Mouse (Mus musculus) liver, embryonic 13.5 days (tissue): ENCODE data around the gene Lhfpl4. TPM values are rescaled to one million over a fixed set of nuclear protein-coding genes. Genes with fewer than 3 reads are reported as not detected.

ENCODE experiments used
- ATAC-seq: fragments of 200-750 bp; cut with Nextera tagmentation; 2 replicates; pipeline ENCODE4 v1.8.0; 2017; ENCODE audit warnings: low read depth, mild to moderate bottlenecking, moderate number of reproducible peaks, moderate library complexity
- DNase-seq: peaks from one replicate; pipeline ENCODE4 v3.0.0; 2022
- H3K27ac ChIP-seq: fragments of 300-500 bp; sonication (generic); 2 replicates; pipeline ENCODE4 v1.5.1; 2015; ENCODE audit warnings: moderate library complexity, mild to moderate bottlenecking, inconsistent platforms
- H3K27me3 ChIP-seq: fragments of 300-500 bp; sonication (generic); 2 replicates; pipeline ENCODE4 v1.6.1; 2015; ENCODE audit warnings: mild to moderate bottlenecking, inconsistent platforms
- H3K36me3 ChIP-seq: fragments of 300-500 bp; sonication (generic); 2 replicates; pipeline ENCODE4 v1.6.1; 2015; ENCODE audit warnings: mild to moderate bottlenecking, inconsistent platforms
- H3K4me1 ChIP-seq: fragments of 300-500 bp; sonication (generic); replicated peaks from 2 replicates; pipeline ENCODE4 v1.6.1; 2015; ENCODE audit warnings: inconsistent platforms
- H3K4me2 ChIP-seq: fragments of 300-500 bp; sonication (generic); 2 replicates; pipeline ENCODE4 v1.6.1; 2015; ENCODE audit warnings: inconsistent platforms, mild to moderate bottlenecking, moderate library complexity
- H3K4me3 ChIP-seq: fragments of 300-500 bp; sonication (generic); replicated peaks from 2 replicates; pipeline ENCODE4 v1.5.1; 2015; ENCODE audit warnings: mild to moderate bottlenecking, inconsistent platforms
- H3K9ac ChIP-seq: fragments of 300-500 bp; sonication (generic); 2 replicates; pipeline ENCODE4 v1.6.1; 2015; ENCODE audit warnings: mild to moderate bottlenecking, inconsistent platforms
- H3K9me3 ChIP-seq: fragments of 300-500 bp; sonication (generic); replicated peaks from 2 replicates; pipeline ENCODE4 v1.6.1; 2016; ENCODE audit warnings: inconsistent platforms
- WGBS: fragments of 180-500 bp; shearing (Covaris S2); methylation state at CpG from one replicate; pipeline ENCODE4 v1.1.7; 2015; ENCODE audit not compliant: insufficient replicate concordance; 5-methylcytosine and 5-hydroxymethylcytosine counted together
- polyA plus RNA-seq: library from polyadenylated mRNA; unstranded; fragments of >200 nt; fragmentation: Nextera tagmentation; extraction: Ambion mirVana; gene quantifications from 2 replicates; pipeline ENCODE4 v1.2.1, GENCODE M21; 2015

Lhfpl4 gene
- 0.30 and 0.31 TPM in 2 replicates for polyA plus RNA-seq

- 4% methylated on average over 49 of the region's 66 CpGs for WGBS
- no peaks in the 10 kb centered on the region for H3K9me3 ChIP-seq
- H3K4me3 ChIP-seq: peak within 1 kb of the TSS; percentile 44
- no peak within 1 kb of the TSS for H3K9ac ChIP-seq
- H3K4me1 ChIP-seq: peaks cover 5% of the 10 kb centered on the region
- no peaks in the 10 kb centered on the region for H3K36me3 ChIP-seq
- peak within 1 kb of the TSS; percentile 58 for H3K4me2 ChIP-seq
- no peak within 1 kb of the TSS for H3K27ac ChIP-seq
- H3K27me3 ChIP-seq: peaks cover 67% of the 10 kb centered on the region
- no peak for ATAC-seq
- no peak for DNase-seq
Observed at GRCm38 (mm10) chr6:113194841-113195595, at the start of gene Lhfpl4. TSS of gene Lhfpl4 (minus strand) at chr6:113195384.

GRCm38 (mm10) chr6:113242753-113243152, 47.6 kb upstream of the Lhfpl4 start:
- 68% methylated on average over 1 of the region's 1 CpGs for WGBS
- Histone ChIP-seq H3K4me2 (no peak overlapping the region), H3K9ac (no peak overlapping the region), H3K9me3 (no peaks in the 10 kb centered on the region), H3K4me3 (no peak overlapping the region), H3K27me3 (no peaks in the 10 kb centered on the region), H3K36me3 (peaks cover 27% of the 10 kb centered on the region), H3K4me1 (peaks cover 26% of the 10 kb centered on the region), H3K27ac (no peak overlapping the region)
- no peak for ATAC-seq
- no peak for DNase-seq

- no peak for ATAC-seq
- H3K36me3 ChIP-seq: peaks cover 20% of the 10 kb centered on the region
- WGBS: 14% methylated on average over 6 of the region's 6 CpGs
- DNase-seq: peak; percentile 9
- H3K27me3 ChIP-seq: no peaks in the 10 kb centered on the region
- H3K4me1 ChIP-seq: peaks cover 33% of the 10 kb centered on the region
- no peaks in the 10 kb centered on the region for H3K9me3 ChIP-seq
- H3K4me2 ChIP-seq: peak overlapping the region; percentile 81
- H3K9ac ChIP-seq: peak overlapping the region; percentile 90
- H3K27ac ChIP-seq: peak overlapping the region; percentile 78; the same call in 1 of the 2 replicates
- H3K4me3 ChIP-seq: peak overlapping the region; percentile 88
Observed at GRCm38 (mm10) chr6:113238442-113238841, 43.3 kb upstream of the Lhfpl4 start.

GRCm38 (mm10) chr6:113237542-113238270, 42.5 kb upstream of the Lhfpl4 start, which contains the start of gene Mtmr14:
TSS of gene Mtmr14 (plus strand) at chr6:113237843.
- peaks cover 26% of the 10 kb centered on the region for H3K4me1 ChIP-seq
- H3K36me3 ChIP-seq: peaks cover 14% of the 10 kb centered on the region
- peak within 1 kb of the TSS; percentile 90 for H3K9ac ChIP-seq
- H3K9me3 ChIP-seq: no peaks in the 10 kb centered on the region
- under 1% methylated on average over 55 of the region's 55 CpGs for WGBS
- peak within 1 kb of the TSS; percentile 85 for H3K27ac ChIP-seq
- H3K27me3 ChIP-seq: no peaks in the 10 kb centered on the region
- DNase-seq (peak; percentile 99), ATAC-seq (peak; percentile 99)
- peak within 1 kb of the TSS; percentile 81 for H3K4me2 ChIP-seq
- peak within 1 kb of the TSS; percentile 88 for H3K4me3 ChIP-seq

- no peaks in the 10 kb centered on the region for H3K27me3 ChIP-seq
- no peak overlapping the region for H3K9ac ChIP-seq
- peaks cover 22% of the 10 kb centered on the region for H3K4me1 ChIP-seq
- no peak for ATAC-seq
- 47% methylated on average over 5 of the region's 5 CpGs for WGBS
- H3K4me3 ChIP-seq: no peak overlapping the region
- H3K36me3 ChIP-seq: peaks cover 1% of the 10 kb centered on the region; the same call in 1 of the 2 replicates
- DNase-seq: no peak
- no peak overlapping the region for H3K27ac ChIP-seq
- peaks cover 5% of the 10 kb centered on the region; the same call in 1 of the 2 replicates for H3K9me3 ChIP-seq
- no peak overlapping the region for H3K4me2 ChIP-seq
Observed at GRCm38 (mm10) chr6:113235141-113235540, 40.0 kb upstream of the Lhfpl4 start.

DNA sequence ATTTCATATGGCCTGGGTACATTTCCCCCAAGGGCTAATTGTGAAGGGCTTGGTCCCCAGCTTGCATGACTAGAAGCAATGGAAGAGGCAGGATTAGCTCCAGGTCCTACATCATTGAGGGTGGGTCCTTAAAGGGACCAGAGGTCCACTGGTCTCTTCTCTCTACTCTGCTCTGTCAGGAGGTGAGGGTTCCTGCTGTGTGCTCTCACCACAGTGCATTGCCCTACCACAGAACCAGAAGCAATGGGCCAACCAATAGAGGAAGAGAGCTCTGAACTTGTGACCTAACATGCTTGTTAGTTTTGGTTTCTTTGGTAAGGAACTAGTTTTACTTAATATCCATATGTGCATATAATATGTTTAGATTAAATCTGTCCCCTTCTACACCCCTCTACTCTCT, 31.5 kb upstream of the Lhfpl4 start:
- Histone ChIP-seq H3K9me3 (peaks cover 5% of the 10 kb centered on the region; the same call in 1 of the 2 replicates), H3K9ac (no peak overlapping the region), H3K4me2 (no peak overlapping the region), H3K27me3 (no peaks in the 10 kb centered on the region), H3K27ac (no peak overlapping the region), H3K36me3 (no peaks in the 10 kb centered on the region), H3K4me1 (no peaks in the 10 kb centered on the region), H3K4me3 (no peak overlapping the region)
- DNase-seq (no peak), ATAC-seq (no peak)

GRCm38 (mm10) chr6:113225798-113226197, 30.6 kb upstream of the Lhfpl4 start:
- WGBS: 48% methylated on average over 4 of the region's 4 CpGs
- no peak for ATAC-seq
- no peak for DNase-seq

DNA sequence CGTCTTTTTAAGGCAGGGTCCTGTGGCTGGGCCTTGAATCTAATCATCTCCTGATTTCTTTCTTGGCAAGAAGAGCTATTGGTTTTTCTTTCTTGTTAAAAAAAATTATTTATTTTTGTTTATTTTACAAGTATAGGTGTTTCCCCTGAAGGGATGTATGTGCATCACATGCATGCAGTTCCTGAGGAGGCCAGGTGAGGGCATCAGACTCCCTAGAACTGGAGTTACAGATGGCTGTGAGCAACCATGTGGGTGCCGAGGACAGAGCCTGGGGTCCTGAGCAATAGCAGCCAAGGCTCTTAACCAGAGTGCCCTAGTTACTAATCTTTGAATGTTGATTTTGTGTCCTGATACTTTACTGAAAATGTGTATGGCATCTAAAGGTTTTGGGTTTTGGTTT, 21.1 kb upstream of the Lhfpl4 start:
- no peak for DNase-seq
- 39% methylated on average over 2 of the region's 2 CpGs for WGBS

More at GRCm38 (mm10) chr6:113225798-113226197, 30.6 kb upstream of the Lhfpl4 start:
- Histone ChIP-seq H3K36me3 (no peaks in the 10 kb centered on the region), H3K27ac (no peak overlapping the region), H3K9me3 (no peaks in the 10 kb centered on the region), H3K4me1 (no peaks in the 10 kb centered on the region), H3K4me2 (no peak overlapping the region), H3K4me3 (no peak overlapping the region), H3K9ac (no peak overlapping the region), H3K27me3 (no peaks in the 10 kb centered on the region)

GRCm38 (mm10) chr6:113195596-113195992, 410 bp upstream of the Lhfpl4 start:
- no peaks in the 10 kb centered on the region for H3K9me3 ChIP-seq
- H3K4me2 ChIP-seq: peak overlapping the region; percentile 58
- ATAC-seq: no peak
- 21% methylated on average over 9 of the region's 9 CpGs for WGBS
- peaks cover 67% of the 10 kb centered on the region for H3K27me3 ChIP-seq
- H3K4me1 ChIP-seq: peaks cover 5% of the 10 kb centered on the region
- no peak overlapping the region for H3K9ac ChIP-seq
- H3K4me3 ChIP-seq: peak overlapping the region; percentile 44; the same call in 1 of the 2 replicates
- no peak for DNase-seq
- H3K27ac ChIP-seq: no peak overlapping the region
- H3K36me3 ChIP-seq: no peaks in the 10 kb centered on the region

More for the DNA sequence above, 21.1 kb upstream of the Lhfpl4 start:
- no peak for ATAC-seq
- Histone ChIP-seq H3K4me2 (no peak overlapping the region), H3K4me3 (no peak overlapping the region), H3K9me3 (no peaks in the 10 kb centered on the region), H3K27me3 (no peaks in the 10 kb centered on the region), H3K36me3 (no peaks in the 10 kb centered on the region), H3K27ac (no peak overlapping the region), H3K9ac (no peak overlapping the region), H3K4me1 (no peaks in the 10 kb centered on the region)

- ATAC-seq: no peak
Observed at GRCm38 (mm10) chr6:113194517-113194840, 705 bp downstream of the Lhfpl4 start.

GRCm38 (mm10) chr6:113193765-113194460, 1.3 kb downstream of the Lhfpl4 start:
- H3K9me3 ChIP-seq: no peaks in the 10 kb centered on the region
- H3K9ac ChIP-seq: no peak overlapping the region
- DNase-seq: no peak
- peaks cover 67% of the 10 kb centered on the region for H3K27me3 ChIP-seq
- no peak overlapping the region for H3K27ac ChIP-seq
- peaks cover 5% of the 10 kb centered on the region for H3K4me1 ChIP-seq
- ATAC-seq: no peak
- no peak overlapping the region for H3K4me3 ChIP-seq
- 4% methylated on average over 46 of the region's 46 CpGs for whole genome bisulfite sequencing
- no peak overlapping the region for H3K4me2 ChIP-seq
- H3K36me3 ChIP-seq: no peaks in the 10 kb centered on the region

More at GRCm38 (mm10) chr6:113194517-113194840, 705 bp downstream of the Lhfpl4 start:
- Histone ChIP-seq H3K27ac (no peak overlapping the region), H3K4me2 (peak overlapping the region; percentile 58; the same call in 1 of the 2 replicates), H3K9ac (no peak overlapping the region), H3K36me3 (no peaks in the 10 kb centered on the region), H3K27me3 (peaks cover 67% of the 10 kb centered on the region), H3K9me3 (no peaks in the 10 kb centered on the region), H3K4me3 (no peak overlapping the region), H3K4me1 (peaks cover 5% of the 10 kb centered on the region)
- no peak for DNase-seq
- WGBS: 6% methylated on average over 5 of the region's 5 CpGs
